Mouse (Mus musculus): ENCODE data around the gene Arpc5l.

DNA sequence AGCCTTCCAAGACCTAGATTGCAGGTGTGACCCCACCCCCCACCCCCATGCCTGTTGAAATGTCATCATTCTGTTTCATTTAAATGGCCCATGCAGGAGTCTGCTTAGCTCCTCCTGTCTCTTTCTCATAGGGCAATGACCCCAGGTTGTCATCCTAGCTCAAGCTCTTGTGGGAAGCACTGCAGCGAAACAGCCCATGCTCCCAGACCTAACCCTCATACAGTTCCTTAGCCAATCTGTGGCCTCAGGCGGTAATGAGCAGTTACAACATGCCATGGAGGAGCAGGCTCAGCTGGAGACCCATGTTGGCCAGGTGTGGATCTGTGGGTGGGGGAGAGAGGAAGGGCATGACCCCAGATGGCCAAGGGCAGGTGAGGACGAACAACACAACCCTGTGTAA, 30.0 kb upstream of the Arpc5l start:
- TF ChIP-seq POLR2A (IDR thresholded peaks at IDR 0.05; ENCODE audit: insufficient read depth, low read length) (no peak), CTCF (IDR thresholded peaks at IDR 0.05; ENCODE audit: low read depth, low read length) (no peak)

Data from ES-Bruce4 (cell line).